Mouse (Mus musculus) splenic B cell, adult 2 months (primary cell): ENCODE data around the gene Ngdn.
A peak's percentile ranks its signal among the peaks of the same experiment; 100 is the strongest.
"Not testable (repeated sequence)": the region's sequence is repeated elsewhere in the genome, so short reads cannot be mapped to it uniquely, and the experiment has no call there.

Experiments
- DNase-seq: peaks from one replicate; pipeline ENCODE4 v3.0.0-alpha.2; 2011; ENCODE audit warnings: low read depth, low spot score
- H3K27me3 ChIP-seq: 2 replicates; pipeline ENCODE4 v1.6.1; 2012; ENCODE audit warnings: mild to moderate bottlenecking, low read length, moderate library complexity, mixed read lengths; ENCODE audit not compliant: control insufficient read depth, poor library complexity, insufficient read depth, severe bottlenecking
- H3K36me3 ChIP-seq: 2 replicates; pipeline ENCODE4 v1.6.1; 2012; ENCODE audit warnings: mild to moderate bottlenecking, low read length, moderate library complexity, mixed read lengths; ENCODE audit not compliant: control insufficient read depth, poor library complexity, insufficient read depth, severe bottlenecking

The Ngdn gene

DNA sequence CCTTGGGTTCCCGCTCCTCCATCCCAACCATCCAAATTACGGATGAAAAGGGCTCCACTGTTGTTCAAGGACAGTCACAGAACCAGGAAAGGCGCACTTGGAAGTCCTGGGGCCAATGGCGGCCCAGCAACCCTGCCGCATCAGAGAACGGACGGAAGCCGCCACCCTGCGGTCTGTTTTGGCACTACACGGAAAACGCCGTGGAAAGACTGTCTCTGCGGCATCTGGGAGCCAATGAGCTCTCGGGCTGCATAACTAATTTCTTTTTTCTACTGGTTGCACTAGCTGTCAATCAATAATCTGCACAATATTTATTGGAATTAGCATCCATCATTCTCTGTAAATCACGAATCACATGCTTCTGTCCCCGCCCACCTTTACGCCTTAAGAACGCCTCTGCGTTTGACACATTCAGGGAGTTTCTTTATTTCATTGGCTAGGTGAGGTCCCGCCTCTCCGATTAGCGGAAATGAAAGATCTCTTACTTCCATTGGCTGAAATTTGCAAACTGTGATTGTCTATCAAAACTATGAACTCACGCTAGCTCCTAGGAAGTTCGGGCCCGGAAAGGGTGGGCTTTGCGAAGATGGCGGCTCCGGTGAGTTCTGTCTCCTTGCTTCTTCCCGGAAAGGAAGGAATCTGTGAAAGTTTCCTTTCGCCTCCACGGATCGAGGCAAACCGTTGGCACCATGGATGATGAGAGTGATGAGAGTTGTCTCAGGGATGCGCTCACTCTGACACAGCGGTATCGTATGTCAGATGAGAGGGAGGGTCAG, at the start of gene Ngdn:
TSS of gene Ngdn (plus strand) at position 464 of the 776 bp plus-strand sequence.
- Histone ChIP-seq H3K27me3 (no peaks in the 10 kb centered on the region), H3K36me3 (peaks cover 2% of the 10 kb centered on the region; the same call in 1 of the 2 replicates)
- DNase-seq: peak; percentile 99

DNA sequence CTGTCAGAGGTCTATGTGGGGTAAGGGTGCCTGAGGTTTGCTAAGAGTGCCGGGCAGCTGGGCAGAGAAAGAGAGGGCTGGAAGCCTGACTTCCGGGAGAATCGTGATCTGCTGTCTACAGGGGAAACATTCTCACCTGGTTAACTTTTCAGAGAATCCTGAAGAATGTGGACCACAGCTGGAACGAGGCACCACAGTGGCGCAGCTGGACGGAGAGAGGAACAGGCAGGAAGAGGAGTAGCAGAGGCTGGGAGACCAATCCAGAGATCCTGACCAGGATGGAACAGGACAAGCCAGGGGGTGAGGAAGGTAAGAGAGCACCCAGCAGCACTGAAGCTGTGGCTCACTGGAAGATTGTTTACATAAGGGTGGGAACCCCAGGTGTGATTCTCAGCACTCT, 49.6 kb upstream of the Ngdn start:
- H3K36me3 ChIP-seq: no peaks in the 10 kb centered on the region
- no peaks in the 10 kb centered on the region for H3K27me3 ChIP-seq
- no peak for DNase-seq

DNA sequence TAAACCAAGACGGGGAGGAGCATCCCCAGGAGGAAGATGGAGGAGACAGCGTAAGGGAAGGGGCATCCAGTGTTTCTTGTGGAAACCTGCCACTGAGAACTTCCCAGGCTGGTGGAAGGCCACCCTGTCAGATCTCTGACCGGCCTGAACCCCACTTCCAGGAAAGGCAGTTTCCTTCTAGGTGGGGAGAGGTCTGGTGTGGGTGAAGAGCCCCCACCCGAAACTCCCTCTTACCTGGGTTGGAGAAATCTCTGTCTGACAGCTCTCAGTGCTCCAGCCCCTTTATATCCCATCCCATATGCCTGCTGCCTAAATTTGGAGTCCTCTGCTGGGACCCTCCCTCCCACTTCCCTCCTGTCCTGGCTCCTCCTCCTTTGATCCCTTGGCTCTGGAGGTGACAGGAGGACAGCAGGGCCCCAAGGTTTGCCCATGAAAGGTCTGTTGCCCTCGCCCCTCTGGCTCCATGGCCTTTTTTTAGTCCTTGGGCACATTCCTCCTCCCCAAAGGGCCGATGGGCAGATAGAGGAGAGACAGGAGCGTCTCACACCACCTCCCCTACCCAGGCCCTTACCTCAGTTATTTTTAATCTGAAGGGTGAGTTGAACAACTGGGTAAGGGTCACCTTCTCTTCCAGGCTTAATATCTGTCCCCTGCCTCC, 48.8 kb upstream of the Ngdn start, which contains the start of gene Myh6:
TSS of gene Myh6 (minus strand) at position 608 of the 658 bp plus-strand sequence.
- H3K27me3 ChIP-seq: no peaks in the 10 kb centered on the region
- no peak for DNase-seq
- no peaks in the 10 kb centered on the region for H3K36me3 ChIP-seq

DNA sequence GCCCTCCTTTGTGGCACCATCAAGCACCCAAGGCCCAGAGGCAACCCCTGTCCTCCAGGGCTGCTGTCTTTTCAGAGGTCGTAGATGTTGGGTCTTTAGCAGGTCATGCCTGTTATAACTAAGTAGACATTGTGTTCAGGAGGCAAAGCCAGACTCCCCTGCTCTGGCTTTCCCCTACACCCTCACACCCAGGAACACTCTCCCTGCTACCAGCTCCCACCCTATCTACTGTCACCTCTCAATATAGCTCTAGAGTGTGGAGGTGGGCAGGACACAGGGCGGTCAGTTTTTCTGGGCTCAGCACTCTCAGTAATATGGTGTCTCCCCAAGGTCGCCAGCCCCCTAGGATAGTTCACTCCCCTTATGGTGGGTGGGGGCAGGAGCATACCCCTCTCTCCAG, 47.4 kb upstream of the Ngdn start:
- Histone ChIP-seq H3K27me3 (no peaks in the 10 kb centered on the region), H3K36me3 (no peaks in the 10 kb centered on the region)
- DNase-seq: no peak

DNA sequence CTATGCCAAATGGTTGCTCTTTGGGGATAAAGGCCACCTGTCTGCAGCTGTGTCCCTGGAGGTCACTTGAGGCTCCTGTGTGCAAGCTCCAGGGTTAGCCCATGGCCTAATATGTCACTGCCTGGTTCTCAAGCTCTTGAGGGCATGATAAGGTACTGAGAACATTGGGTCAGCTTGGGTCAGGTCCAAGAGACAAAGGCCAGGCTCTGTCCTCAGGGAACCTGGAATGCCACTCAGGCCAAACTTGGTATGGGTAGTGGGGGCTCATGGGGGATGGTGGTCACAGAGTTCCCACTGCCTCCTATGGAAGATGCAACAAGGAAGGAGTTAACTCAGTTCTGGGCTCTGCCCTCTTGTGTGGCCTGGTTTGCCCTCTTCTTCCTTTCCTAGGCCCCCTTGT, 46.9 kb upstream of the Ngdn start:
- no peak for DNase-seq
- no peaks in the 10 kb centered on the region for H3K36me3 ChIP-seq
- no peaks in the 10 kb centered on the region for H3K27me3 ChIP-seq

DNA sequence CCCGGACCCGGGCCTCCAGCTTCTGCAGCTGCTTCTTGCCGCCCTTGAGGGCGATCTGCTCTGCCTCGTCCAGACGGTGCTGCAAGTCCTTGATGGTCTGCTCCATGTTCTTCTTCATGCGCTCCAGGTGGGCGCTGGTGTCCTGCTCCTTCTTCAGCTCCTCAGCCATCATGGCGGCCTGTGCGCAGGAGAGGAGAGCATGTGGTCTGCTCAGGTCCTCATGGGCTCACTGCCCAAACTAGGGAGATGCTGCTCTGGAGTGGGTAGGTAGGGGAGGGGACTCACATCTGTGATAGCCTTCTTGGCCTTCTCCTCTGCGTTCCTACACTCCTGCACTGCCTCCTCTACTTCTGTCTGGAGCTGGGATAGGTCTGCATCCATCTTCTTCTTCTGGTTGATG, 42.5 kb upstream of the Ngdn start:
- not testable (repeated sequence) for H3K27me3 ChIP-seq, DNase-seq, H3K36me3 ChIP-seq

DNA sequence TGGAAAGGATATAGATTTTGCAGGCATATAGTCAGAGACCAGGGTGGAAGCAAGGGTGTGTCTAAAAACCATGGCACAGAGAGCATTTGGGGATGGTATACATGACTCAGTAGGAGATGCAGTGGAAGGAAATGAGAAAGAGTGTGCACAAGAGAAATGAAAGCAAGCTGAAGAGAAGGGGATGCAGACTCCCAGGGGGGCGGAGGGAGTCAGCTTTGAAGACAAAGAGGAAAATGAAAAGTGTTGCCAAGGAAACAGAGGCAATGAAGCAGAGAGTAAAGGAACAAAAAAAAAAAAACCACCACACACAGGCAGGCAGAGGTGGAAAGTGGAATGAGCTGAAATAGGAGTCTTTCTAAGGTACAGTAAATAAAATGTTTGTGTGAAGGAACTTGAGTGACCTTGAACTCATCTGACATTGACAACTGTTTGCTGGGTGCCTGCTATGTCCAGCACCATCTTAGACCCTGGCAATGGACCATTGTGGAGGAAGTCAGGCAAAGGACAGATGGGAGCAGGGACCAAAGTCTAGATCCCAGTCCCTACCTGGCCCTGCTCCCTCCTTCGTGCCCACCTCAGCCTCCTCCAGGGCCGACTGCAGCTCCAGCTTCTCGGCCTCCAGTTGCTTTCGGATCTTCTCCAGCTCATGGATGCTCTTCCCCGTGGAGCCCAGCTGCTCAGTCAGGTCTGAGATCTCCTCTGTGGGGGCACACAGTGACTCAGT, 41.0 kb upstream of the Ngdn start:
- no peak for DNase-seq

DNA sequence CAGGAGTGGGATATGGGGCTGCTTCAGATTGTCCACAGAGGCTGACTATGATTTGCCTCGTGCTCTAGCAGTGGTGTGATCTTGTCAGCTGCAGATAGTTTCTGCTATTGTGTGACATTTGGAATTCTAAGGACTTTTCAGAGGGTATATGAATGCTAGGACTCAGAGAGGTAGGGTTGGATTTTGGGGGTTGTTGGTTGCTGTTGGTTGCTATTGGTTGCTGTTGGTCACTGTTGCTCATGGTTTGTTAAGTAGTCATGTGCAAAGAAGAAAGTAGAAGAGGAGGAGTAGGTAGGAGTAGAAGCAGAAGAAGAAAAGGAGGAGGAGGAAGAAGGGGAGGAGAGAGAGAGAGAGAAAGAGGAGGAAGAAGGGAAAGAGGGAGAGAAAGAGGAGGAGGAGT, 38.6 kb upstream of the Ngdn start, which contains the start of gene Gm17428:
TSS of gene Gm17428 (plus strand) at position 301 of the 400 bp plus-strand sequence.
- no peak for DNase-seq
- Histone ChIP-seq H3K27me3 (no peaks in the 10 kb centered on the region), H3K36me3 (no peaks in the 10 kb centered on the region)

More for the DNA sequence above, 41.0 kb upstream of the Ngdn start:
- H3K36me3 ChIP-seq: no peaks in the 10 kb centered on the region
- H3K27me3 ChIP-seq: no peaks in the 10 kb centered on the region

DNA sequence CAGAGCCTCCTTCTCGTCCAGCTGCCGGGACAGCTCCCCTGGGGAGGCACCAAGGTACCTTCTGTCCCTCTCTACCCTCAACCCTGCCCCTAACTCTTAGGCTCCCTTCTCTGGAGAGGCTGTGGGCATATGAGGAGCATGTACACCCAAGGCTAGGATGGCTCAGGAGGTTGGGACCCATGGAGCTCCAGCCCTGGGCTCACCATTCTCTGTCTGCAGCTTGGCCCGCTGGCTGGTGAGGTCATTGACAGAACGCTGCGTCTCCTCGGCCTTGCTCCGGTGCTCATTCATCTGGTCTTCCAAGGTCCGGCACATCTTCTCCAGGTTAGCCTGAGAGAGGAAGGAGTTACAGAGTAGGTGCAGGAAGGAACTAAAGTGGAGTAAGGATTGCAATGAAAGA, 36.6 kb upstream of the Ngdn start:
- Histone ChIP-seq H3K36me3 (no peaks in the 10 kb centered on the region), H3K27me3 (no peaks in the 10 kb centered on the region)
- no peak for DNase-seq

DNA sequence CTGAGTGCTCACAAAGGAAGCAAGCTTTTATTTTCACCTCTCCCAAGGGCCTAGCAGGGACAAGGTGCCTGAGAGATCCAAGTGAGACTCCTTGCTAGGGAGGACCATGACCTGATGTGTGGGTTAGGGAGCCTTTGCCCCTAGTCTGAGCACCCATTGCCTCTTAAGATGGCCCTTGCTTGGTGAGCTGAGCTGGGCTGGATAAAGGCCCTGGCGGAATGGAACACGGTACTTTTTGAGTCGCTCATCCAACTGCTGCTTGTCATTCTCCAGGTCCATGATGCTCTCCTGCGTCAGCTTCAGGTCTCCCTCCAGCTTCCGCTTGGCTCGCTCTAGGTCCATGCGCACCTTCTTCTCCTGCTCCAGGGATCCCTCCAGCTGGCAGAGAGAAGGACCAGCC, 33.3 kb upstream of the Ngdn start:
- H3K27me3 ChIP-seq: no peaks in the 10 kb centered on the region
- DNase-seq: no peak
- no peaks in the 10 kb centered on the region for H3K36me3 ChIP-seq

DNA sequence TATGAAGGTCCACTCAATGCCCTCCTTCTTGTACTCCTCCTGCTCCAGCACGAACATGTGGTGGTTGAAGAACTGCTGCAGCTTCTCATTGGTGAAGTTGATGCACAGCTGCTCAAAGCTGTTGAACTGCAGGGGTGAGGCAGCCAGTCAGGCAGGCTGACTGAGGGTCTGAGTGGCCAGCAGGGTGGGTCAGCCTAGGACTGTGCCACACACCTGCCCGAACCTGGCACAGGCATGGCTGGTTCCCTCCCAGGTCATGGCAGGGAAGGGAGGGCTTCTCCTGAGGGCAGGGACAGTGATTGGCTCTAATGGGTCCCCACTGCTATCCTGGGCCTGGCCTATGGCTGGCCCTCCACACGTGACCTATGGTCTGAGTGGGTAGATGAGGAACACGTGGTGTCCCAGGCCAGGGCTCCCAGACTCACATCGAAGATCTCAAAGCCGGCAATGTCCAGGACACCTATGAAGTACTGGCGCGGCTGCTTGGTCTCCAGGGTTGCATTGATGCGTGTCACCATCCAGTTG, 26.8 kb upstream of the Ngdn start:
- DNase-seq, H3K27me3 ChIP-seq, H3K36me3 ChIP-seq: not testable (repeated sequence)

DNA sequence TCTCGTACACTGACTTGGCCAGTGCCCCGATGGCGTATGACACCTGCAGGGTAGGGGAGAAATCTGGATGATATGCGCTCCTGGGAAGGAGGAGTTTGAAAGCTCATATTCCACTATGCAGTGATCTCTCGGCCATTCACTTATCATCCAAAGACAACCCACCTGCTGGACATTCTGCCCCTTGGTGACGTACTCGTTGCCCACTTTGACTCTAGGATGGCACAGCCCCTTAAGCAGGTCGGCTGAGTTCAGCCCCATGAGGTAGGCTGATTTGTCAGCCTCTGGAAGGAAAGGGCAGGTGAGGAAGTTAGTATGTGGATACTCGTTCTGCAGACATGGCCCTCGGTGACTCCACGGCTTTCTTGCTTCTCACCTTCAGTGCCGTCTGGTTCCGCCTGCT, 26.4 kb upstream of the Ngdn start:
- DNase-seq: no peak
- Histone ChIP-seq H3K27me3 (no peaks in the 10 kb centered on the region), H3K36me3 (no peaks in the 10 kb centered on the region)

DNA sequence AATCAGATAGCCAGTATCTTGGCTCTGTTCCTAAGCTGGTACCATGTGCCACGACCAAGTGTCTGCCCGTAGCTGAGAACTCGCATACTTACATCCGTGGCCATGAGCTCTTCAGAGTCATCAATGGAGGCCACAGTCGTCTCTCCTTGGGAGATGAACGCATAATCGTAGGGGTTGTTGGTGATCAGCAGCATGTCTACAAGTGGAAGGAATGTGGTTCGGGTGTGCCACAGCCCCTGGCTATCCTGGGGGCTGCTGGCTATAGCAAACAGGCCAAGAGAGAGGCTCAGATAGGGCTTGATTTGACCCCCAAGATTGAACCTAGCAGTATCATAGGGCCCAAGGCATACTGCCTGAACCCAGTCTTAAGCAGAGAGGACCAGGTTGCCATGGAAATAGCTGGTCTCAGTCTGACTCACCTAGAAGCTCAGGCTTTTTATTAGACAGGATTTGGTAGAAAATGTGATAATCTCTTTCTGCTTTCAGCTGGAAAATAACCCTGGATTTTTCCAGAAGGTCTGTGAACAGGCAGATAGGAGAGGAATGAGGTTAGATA, 25.3 kb upstream of the Ngdn start:
- no peak for DNase-seq
- Histone ChIP-seq H3K27me3 (no peaks in the 10 kb centered on the region), H3K36me3 (no peaks in the 10 kb centered on the region)

DNA sequence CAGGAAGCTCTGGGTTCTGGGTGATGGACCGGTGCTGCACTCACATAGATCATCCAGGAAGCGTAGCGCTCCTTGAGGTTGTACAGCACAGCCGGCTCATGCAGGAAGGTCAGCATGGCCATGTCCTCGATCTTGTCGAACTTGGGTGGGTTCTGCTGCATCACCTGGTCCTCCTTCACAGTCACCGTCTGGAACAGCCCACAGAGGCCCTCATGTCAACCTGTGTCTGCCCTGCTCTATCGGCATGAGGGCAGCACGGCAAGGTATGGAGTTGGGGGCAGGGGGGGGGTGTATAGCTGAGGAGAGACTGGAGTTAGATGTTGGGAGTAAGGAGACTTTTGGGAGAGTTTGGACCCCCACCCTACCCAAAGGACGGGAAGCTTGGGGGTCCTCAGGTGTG, 23.1 kb upstream of the Ngdn start:
- H3K27me3 ChIP-seq: no peaks in the 10 kb centered on the region
- H3K36me3 ChIP-seq: no peaks in the 10 kb centered on the region
- no peak for DNase-seq
